Mouse (Mus musculus) spleen, postnatal 14 days (tissue): ENCODE results near the gene Olfr1472.
"Not testable (repeated sequence)": the region's sequence is repeated elsewhere in the genome, so short reads cannot be mapped to it uniquely, and the experiment has no call there.

Experiments used
- DNase-seq, 2 experiments: peaks; one replicate each; pipeline ENCODE4 v3.0.0; 2021 to 2022; ENCODE audit warnings: low spot score in 2 of 2

The Olfr1472 gene

GRCm38 (mm10) chr19:13455986-13456385, at the start of gene Olfr1472:
Gene Olfr1472, minus strand, starts transcription at chr19:13456086.
- no peak for DNase-seq

GRCm38 (mm10) chr19:13500246-13500645, 44.4 kb upstream of the Olfr1472 start, which contains the start of gene Olfr1477:
Gene Olfr1477, plus strand, starts transcription at chr19:13500546.
- DNase-seq, result no peak

GRCm38 (mm10) chr19:13480096-13480495, 24.2 kb upstream of the Olfr1472 start, which contains the start of gene Olfr1475:
Gene Olfr1475, minus strand, starts transcription at chr19:13480196.
- no peak for DNase-seq

GRCm38 (mm10) chr19:13469265-13469664, 13.4 kb upstream of the Olfr1472 start, which contains the start of gene Olfr1474:
Gene Olfr1474, plus strand, starts transcription at chr19:13469565.
- not testable (repeated sequence) for DNase-seq

GRCm38 (mm10) chr19:13443109-13443508, 12.8 kb downstream of the Olfr1472 start, which contains the start of gene Olfr1471:
Gene Olfr1471, plus strand, starts transcription at chr19:13443409.
- not testable (repeated sequence) for DNase-seq

- DNase-seq, result no peak
Measured at GRCm38 (mm10) chr19:13407549-13407948, 48.3 kb downstream of the Olfr1472 start, which contains the start of gene Olfr1469. Gene Olfr1469, plus strand, starts transcription at chr19:13407849.
